Mouse (Mus musculus) frontal cortex, postnatal 25 days (tissue): Measurements from ENCODE around the gene Bicc1.

Source experiments
- DNase-seq, 2 experiments: peaks; one replicate each; pipeline ENCODE4 v3.0.0; 2022; ENCODE audit warnings: low spot score in 2 of 2

Gene Bicc1

DNA sequence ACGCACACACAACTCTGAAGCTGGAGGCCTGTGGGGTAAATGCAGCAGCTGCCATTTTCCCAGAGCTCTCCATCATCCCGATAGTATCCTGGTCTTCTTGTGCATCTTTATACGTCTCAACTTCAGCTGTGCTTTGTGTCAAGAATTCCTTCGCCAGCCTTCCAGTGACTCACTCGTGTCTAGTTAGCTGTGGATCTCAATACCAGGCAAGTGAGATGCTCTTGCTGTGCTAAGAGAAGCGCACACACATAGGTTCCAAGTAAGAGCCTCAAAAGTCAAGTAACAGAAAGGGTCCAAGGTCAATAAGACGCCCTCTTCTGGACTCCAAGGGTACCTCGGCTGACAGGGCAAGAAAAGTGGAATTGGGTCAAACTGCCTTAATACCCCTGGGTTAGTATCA, 37.0 kb downstream of the Bicc1 start:
- no peak for DNase-seq

- DNase-seq: no peak
These were observed 38.7 kb downstream of the Bicc1 start for GRCm38 (mm10) chr10:71120769-71121165.

- no peak for DNase-seq
These were observed 39.3 kb downstream of the Bicc1 start for GRCm38 (mm10) chr10:71120121-71120768.

- DNase-seq: no peak
These were observed 40.2 kb downstream of the Bicc1 start for GRCm38 (mm10) chr10:71119120-71119847.

DNA sequence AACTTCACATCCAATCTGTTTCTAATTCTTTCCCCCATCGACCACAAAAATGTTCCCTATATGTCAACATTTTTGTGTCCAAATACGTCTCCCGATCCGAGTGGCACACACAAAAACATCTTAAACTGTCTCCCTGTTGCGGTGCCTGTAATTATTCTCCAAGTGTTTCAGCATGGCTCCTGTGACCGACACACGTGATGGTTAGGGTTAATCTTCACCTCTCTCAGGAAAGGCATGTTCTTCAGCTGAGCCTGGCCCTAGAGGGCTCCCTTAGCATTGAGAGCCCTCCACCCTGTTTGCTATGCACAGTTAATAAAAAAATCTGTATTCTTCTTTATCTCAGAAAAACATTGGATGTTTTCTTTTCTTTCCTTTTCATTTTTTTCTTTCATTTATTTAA, 41.7 kb downstream of the Bicc1 start:
- DNase-seq: no peak

GRCm38 (mm10) chr10:71114260-71114920, 45.1 kb downstream of the Bicc1 start:
- no peak for DNase-seq

DNA sequence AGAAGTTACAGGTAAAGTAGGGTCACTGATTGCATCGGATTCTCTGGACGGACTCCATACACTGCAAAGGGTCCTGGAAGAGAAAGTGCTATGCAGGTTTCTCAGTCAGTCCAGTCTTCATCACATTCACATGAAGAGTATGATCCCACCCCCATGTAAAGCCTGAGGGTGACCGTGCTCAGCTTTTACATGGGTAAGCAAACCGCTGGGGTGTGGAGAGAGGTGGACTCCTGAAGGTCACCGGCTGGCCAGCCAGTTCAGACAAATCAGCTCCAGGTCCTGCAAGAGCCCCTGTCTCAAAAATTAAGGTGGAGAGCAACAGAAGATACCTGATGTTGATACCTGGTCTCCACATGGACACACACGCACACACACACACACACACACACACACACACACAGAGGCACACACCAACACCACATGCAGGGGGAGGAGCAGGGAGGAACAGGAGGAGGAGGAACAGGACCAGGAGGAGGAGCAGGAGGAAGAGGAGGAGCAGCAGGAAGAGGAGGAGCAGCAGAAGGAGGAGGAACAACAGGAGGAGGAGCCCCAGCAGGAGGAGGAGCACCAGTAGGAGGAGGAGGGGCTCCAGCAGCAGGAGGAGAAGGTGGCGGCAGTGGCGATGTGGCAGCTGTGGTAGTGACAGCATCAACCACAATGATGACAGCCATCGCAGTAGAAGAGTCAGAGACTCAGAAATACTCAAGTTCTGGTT, 52.9 kb downstream of the Bicc1 start:
- no peak for DNase-seq

DNA sequence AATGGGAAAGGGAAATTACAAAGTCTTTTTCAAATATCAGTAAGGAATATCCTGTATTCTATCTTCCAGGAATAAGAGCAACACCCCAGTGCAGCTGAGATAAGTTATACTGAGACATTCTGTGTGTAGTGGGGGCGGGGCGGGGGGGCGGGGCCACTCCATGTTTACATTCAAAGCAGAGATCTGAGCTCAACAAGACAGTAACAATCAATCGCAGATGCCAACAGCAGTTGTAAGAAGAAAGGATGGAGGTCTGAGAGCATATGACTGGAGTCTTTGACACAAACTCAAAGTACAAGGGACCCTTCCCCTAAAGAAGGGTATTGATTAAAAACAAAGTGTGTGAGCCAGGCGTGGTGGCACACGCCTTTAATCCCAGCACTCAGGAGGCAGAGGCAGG, 54.7 kb downstream of the Bicc1 start:
- no peak for DNase-seq

DNA sequence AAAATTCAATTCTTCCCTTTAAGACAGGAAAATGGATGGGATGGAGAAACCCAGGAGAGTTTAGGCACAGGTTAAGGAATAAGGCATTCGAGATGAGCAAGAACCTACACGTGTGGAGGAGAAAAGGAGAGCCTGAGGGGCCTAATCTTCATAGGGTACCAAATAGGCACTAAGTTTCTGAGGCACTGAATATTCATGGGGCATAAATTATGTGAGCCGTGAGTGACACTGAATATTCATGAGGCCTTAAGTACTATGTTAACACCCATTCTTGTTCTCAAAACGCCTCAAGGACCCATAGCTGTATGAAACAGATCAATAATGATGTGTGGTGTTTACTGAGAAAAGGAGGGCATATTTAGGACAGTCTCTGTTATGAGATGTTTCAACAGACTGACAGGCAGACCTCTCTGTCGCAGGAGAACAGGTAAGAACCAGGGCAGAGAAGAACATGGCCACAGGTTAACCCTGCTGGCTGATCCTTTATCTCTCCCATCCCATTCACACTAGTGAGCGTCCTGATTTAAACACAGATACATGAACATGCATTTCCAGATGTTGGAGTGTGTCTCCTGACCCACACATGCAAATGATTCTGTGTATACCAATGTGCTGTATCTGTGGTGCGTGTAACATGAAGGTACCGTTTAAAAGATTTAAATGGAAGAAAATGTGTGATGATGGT, 58.5 kb downstream of the Bicc1 start:
- no peak for DNase-seq

DNA sequence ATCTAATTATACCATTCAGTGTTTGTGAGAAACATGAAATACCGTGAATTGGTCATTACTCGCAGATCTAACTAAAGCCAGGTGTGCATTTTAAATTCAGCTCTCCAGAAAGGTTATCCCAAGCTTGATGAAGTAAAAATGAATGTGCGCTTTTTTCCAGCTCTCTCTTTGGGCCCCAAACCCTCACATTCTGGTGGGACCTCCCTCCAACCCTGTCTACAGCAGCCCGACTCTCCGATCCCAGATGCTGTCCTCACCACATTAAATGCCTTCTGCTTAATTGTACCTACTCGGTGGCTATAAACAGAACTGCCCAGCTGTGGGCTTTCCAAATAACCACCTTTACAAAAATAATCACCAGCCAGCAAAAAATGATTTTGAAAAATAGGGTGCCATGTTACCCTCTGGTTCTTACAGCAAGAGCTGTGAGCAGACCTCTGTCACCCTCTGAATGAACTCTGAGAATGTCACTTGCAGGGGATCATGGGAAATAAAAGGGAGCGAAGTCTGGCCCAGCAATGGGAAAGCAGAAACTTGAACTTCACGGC, 64.7 kb downstream of the Bicc1 start:
- DNase-seq: no peak

GRCm38 (mm10) chr10:71093312-71093711, 66.2 kb downstream of the Bicc1 start:
- DNase-seq: no peak

DNA sequence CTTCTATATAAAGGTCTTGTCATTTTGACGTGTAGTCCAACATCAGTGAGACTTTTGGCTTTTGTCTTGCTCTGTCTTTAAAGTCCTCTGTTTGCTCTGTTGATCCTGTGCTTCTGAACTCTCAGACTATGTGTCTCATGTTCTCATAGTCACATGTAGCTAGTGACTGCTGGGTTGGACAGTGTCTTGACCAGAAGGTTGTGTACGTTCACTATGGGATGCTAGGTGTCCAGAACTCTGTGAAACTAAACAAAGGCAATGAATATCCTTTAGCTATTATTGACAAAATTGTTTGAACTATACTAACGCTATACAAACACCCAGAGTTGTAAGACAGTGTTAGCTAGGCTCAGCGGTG, 72.2 kb downstream of the Bicc1 start:
- DNase-seq: no peak

DNA sequence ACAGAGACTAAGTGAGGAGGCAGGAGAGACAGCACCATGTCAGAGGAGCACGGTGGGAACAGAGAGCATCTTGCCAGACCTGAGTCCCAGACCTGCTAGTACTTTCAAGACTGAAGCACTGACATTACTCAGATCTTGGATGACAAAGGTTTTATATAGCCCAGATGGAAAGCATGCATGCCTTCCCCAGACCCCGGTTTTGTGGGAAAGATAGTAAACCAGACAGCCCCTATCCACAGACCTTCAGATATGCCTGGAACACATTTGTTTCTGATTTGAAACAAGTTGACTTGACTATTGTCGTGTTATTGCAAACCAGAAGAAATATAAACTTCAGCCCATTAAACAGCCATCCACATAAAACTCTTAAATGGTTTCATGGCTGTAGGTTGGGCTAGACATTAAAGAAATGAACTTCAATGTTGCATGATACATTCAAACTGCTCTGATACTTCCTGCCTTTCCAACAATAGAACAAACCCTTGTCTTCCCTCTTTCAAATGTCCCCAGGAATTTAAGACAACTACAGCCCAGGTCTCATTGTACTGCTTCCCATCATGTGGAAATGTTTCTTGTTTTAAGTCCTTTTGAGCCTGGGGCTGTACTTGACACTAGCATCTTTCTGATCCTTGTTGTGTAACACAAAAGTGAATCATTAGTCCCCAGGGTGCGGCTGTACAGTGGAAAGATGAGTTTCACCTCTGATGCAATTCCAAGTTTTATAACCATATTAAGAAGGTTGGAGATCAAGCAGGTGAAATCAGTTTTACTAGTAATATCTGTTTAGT, 72.7 kb downstream of the Bicc1 start:
- no peak for DNase-seq

- no peak for DNase-seq
These were observed 76.5 kb downstream of the Bicc1 start for GRCm38 (mm10) chr10:71082986-71083385.

DNA sequence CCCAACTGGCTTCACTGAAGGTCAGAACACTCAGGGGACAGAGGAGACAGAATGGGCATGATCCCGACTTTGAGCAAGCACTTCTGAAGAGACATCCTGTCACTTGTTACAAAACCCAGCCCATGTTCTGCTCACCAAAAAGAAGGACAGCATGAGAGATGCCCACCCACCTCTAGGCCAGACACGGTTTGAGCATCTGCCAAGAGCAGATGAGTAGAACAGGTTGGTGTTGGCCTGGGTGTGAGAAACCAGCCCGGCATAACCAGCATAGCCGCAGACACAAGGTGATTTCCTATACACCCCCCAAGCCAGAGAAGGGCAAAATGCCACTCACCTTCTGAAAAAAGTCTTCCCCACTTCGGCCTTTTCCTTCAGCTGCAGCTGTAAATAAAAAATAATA, 80.6 kb downstream of the Bicc1 start:
- DNase-seq: no peak

DNA sequence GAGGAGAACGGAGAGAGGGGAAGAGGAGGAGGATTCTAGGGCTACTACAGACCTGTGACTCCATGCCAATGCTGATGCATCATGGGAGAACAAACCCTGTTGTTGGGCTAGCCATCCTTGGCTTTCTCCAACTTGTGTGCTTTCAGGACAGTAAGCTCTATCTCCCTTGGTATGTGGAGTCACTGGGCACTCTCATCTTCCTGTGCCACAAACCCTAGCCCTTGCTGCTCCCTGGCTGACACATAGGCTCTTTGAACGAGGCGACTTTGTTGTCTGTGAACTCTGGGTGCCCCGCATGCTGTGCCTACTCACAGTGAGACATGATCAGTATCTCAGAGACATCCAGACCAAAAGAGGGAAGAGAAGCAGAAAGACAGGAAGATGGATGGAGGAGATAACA, 94.5 kb downstream of the Bicc1 start:
- DNase-seq: no peak

GRCm38 (mm10) chr10:71064576-71064975, 94.9 kb downstream of the Bicc1 start:
- DNase-seq: no peak

DNA sequence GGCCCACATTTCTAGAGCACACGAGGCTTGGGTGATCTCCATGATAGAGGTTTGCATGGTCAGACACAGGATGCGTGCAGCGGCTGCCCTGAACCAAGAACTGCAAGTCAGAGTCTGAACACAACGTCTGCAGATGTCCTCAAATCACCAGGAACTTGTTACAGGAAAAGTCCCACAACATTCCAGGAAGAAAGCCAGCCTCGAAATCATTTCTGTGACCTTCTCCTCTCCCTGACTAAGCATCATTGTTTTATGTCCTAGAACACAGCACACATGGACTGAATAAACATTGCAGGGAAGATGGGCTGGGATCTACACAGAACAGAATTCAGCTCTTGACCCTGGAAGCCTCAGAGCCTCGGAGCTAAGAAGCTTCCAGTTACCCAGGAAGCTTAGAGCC, 97.3 kb downstream of the Bicc1 start:
- no peak for DNase-seq

DNA sequence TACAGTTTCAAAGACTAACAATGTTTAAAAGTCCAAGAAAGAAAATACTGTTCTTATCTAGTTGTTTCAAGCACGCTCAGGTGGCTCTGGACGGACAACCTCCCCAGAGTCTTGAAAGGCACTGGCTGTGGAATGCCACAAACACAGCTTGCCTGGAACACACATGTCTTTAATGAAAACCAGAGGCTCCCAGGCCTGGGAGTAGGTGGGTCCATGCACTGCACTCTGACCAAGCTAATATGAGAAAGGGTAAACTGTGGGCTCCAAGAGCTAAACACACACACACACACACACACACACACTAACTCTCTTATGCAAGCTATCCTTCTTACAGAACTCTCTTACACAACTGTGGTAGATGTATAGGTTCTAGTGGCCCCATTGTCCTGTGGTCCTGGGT, 99.2 kb downstream of the Bicc1 start:
- DNase-seq: no peak

- no peak for DNase-seq
These were observed 100.8 kb downstream of the Bicc1 start for GRCm38 (mm10) chr10:71058616-71059247.
